Mouse (Mus musculus) G1E (cell line): ENCODE data around the gene Sema4a. TPM values are rescaled to one million over a fixed set of nuclear protein-coding genes. Genes with fewer than 3 reads are reported as not detected.

Experiments used
- ATAC-seq: 2 replicates; pipeline ENCODE4 v1.8.0; 2016; ENCODE audit warnings: mild to moderate bottlenecking; ENCODE audit not compliant: insufficient number of reproducible peaks, poor library complexity, low FRiP score, severe bottlenecking; ENCODE audit errors: extremely low read depth
- DNase-seq: peaks from one replicate; pipeline ENCODE4 v3.0.0; 2012; ENCODE audit warnings: low spot score
- H3K27me3 ChIP-seq: 2 replicates; pipeline ENCODE4 v1.6.1; 2012; ENCODE audit warnings: mild to moderate bottlenecking, low read length, inconsistent platforms; ENCODE audit not compliant: insufficient read depth
- H3K36me3 ChIP-seq: replicated peaks from 2 replicates; pipeline ENCODE3; 2012; ENCODE audit warnings: mild to moderate bottlenecking, inconsistent platforms
- H3K4me1 ChIP-seq: 2 replicates; pipeline ENCODE4 v1.6.1; 2012; ENCODE audit warnings: low read depth, low read length, inconsistent platforms, mixed read lengths; ENCODE audit not compliant: insufficient read depth
- H3K4me3 ChIP-seq: 2 replicates; pipeline ENCODE4 v1.5.1; 2012; ENCODE audit warnings: low read depth, mild to moderate bottlenecking, inconsistent platforms, low read length, moderate library complexity, mixed read lengths
- H3K9me3 ChIP-seq: replicated peaks from 2 replicates; pipeline ENCODE4 v1.6.1; 2012; ENCODE audit warnings: inconsistent platforms
- CTCF ChIP-seq: IDR thresholded peaks from 2 replicates; pipeline ENCODE4 v1.5.1; 2012; ENCODE audit warnings: low read depth, low read length, inconsistent platforms, mixed read lengths
- GATA1 ChIP-seq: IDR thresholded peaks from 2 replicates; pipeline ENCODE4 v1.6.1; 2012; ENCODE audit warnings: borderline replicate concordance, low read length, inconsistent platforms, mixed read lengths
- GATA2 ChIP-seq: IDR thresholded peaks from 2 replicates; pipeline ENCODE4 v1.6.1; 2012; ENCODE audit warnings: low read depth, low read length, inconsistent platforms, borderline replicate concordance
- POLR2AphosphoS5 ChIP-seq: IDR thresholded peaks from 2 replicates; pipeline ENCODE4 v1.6.1; 2012; ENCODE audit warnings: low read depth, low read length, inconsistent platforms; ENCODE audit not compliant: insufficient replicate concordance
- TAL1 ChIP-seq: conservative IDR thresholded peaks from 2 replicates; pipeline ENCODE4 v1.6.1; 2012; ENCODE audit warnings: low read depth, low read length, inconsistent platforms, mixed read lengths
- polyA plus RNA-seq: library from polyadenylated mRNA; stranded (reverse); fragments of >175 nt; gene quantifications from 2 replicates; pipeline ENCODE4 v1.2.3, GENCODE M21; 2012
- total RNA-seq, 2 experiments: library from RNA; stranded (forward) in 1 of 2; stranded (reverse) in 1 of 2; fragments of 200-1000 nt in 1 of 2; fragments of >200 nt in 1 of 2; fragmentation: Nextera tagmentation in 1 of 2; gene quantifications; 2 replicates each; pipeline ENCODE4 v1.2.3; 2014 to 2017

Gene Sema4a
- total and polyA plus RNA-seq, 3 experiments = 0.66 to 1.3 (median 1.1) TPM

GRCm38 (mm10) chr3:88403522-88404230, 57.3 kb downstream of the Sema4a start:
- TF ChIP-seq CTCF (no peak), TAL1 (no peak), POLR2AphosphoS5 (no peak), GATA1 (no peak), GATA2 (no peak)
- ATAC-seq (no peak), DNase-seq (no peak)
- Histone ChIP-seq H3K4me1 (peaks cover 42% of the 10 kb centered on the region), H3K9me3 (0 out of 2 replicates have a peak, but pooled peaks cover 2% of the 10 kb centered on the region), H3K27me3 (no peaks in the 10 kb centered on the region), H3K4me3 (no peak overlapping the region), H3K36me3 (peaks cover 90% of the 10 kb centered on the region)

- ATAC-seq (no peak), DNase-seq (no peak)
- TF ChIP-seq GATA1 (no peak), GATA2 (no peak), TAL1 (no peak), CTCF (no peak)
- H3K9me3 ChIP-seq = 0 out of 2 replicates have a peak, but pooled peaks cover 2% of the 10 kb centered on the region
- H3K27me3 ChIP-seq = no peaks in the 10 kb centered on the region; the same call in 1 of the 2 replicates
- peaks cover 17% of the 10 kb centered on the region; the same call in 1 of the 2 replicates for H3K4me1 ChIP-seq
- peaks cover 93% of the 10 kb centered on the region for H3K36me3 ChIP-seq
- H3K4me3 ChIP-seq = no peak overlapping the region
Observed at GRCm38 (mm10) chr3:88398666-88399065, 62.3 kb downstream of the Sema4a start.

GRCm38 (mm10) chr3:88395742-88396141, 65.2 kb downstream of the Sema4a start:
- peaks cover 96% of the 10 kb centered on the region for H3K36me3 ChIP-seq
- H3K27me3 ChIP-seq = no peaks in the 10 kb centered on the region; the same call in 1 of the 2 replicates
- no peak overlapping the region for H3K4me3 ChIP-seq
- peaks cover 14% of the 10 kb centered on the region for H3K9me3 ChIP-seq
- 0 out of 2 replicates have a peak, but pooled peaks cover 5% of the 10 kb centered on the region for H3K4me1 ChIP-seq
- ATAC-seq (no peak), DNase-seq (no peak)
- TF ChIP-seq GATA1 (no peak), POLR2AphosphoS5 (no peak), CTCF (no peak), GATA2 (no peak), TAL1 (no peak)

- no peak for ATAC-seq
- Histone ChIP-seq H3K9me3 (peaks cover 17% of the 10 kb centered on the region), H3K27me3 (no peaks in the 10 kb centered on the region; the same call in 1 of the 2 replicates), H3K4me1 (0 out of 2 replicates have a peak, but pooled peaks cover 5% of the 10 kb centered on the region), H3K4me3 (no peak overlapping the region), H3K36me3 (peaks cover 96% of the 10 kb centered on the region)
- no peak for TF ChIP-seq TAL1
- no peak for TF ChIP-seq GATA1
- no peak for TF ChIP-seq GATA2
- TF ChIP-seq POLR2AphosphoS5 = no peak
- no peak for TF ChIP-seq CTCF
- DNase-seq = no peak
Observed at GRCm38 (mm10) chr3:88395288-88395687, 65.7 kb downstream of the Sema4a start.

GRCm38 (mm10) chr3:88393776-88394375, 67.1 kb downstream of the Sema4a start:
- Histone ChIP-seq H3K4me3 (no peak overlapping the region), H3K4me1 (0 out of 2 replicates have a peak, but pooled peaks cover 2% of the 10 kb centered on the region), H3K9me3 (peaks cover 21% of the 10 kb centered on the region), H3K36me3 (peaks cover 90% of the 10 kb centered on the region), H3K27me3 (no peaks in the 10 kb centered on the region; the same call in 1 of the 2 replicates)
- DNase-seq (no peak), ATAC-seq (no peak)
- TF ChIP-seq GATA2 (no peak), TAL1 (no peak), POLR2AphosphoS5 (no peak), GATA1 (no peak), CTCF (no peak)

Other genes starting within 250 kb of the Sema4a start
Only the 20 nearest of the 22 such genes appear.
- gene Gm38392, start 174.0 kb downstream of the Sema4a start, total RNA-seq (2014; fragmentation: Nextera tagmentation) = not detected in 2 replicates
- gene Gm38392, start 174.0 kb downstream of the Sema4a start, total RNA-seq (2017) = not detected in 2 replicates
- gene Gm38392, start 174.0 kb downstream of the Sema4a start, polyA plus RNA-seq = not detected in 2 replicates
- gene Tsacc, start 164.2 kb downstream of the Sema4a start, total RNA-seq (2014; fragmentation: Nextera tagmentation) = 11.5 and 17.6 TPM in 2 replicates
- 6.3 and 13.9 TPM in 2 replicates for gene Tsacc, start 164.2 kb downstream of the Sema4a start, total RNA-seq (2017)
- gene Tsacc, start 164.2 kb downstream of the Sema4a start, polyA plus RNA-seq = 0.74 and 1.1 TPM in 2 replicates
- 213 and 234 TPM in 2 replicates for gene Cct3, start 164.1 kb downstream of the Sema4a start, total RNA-seq (2014; fragmentation: Nextera tagmentation)
- 292 and 314 TPM in 2 replicates for gene Cct3, start 164.1 kb downstream of the Sema4a start, total RNA-seq (2017)
- 27.9 and 28.7 TPM in 2 replicates for gene Cct3, start 164.1 kb downstream of the Sema4a start, polyA plus RNA-seq
- gene Glmp, start 136.2 kb downstream of the Sema4a start, total RNA-seq (2014; fragmentation: Nextera tagmentation) = 119 and 123 TPM in 2 replicates
- gene Glmp, start 136.2 kb downstream of the Sema4a start, total RNA-seq (2017) = 65.7 and 89.1 TPM in 2 replicates
- gene Glmp, start 136.2 kb downstream of the Sema4a start, polyA plus RNA-seq = 31.4 and 67.5 TPM in 2 replicates
- 3.8 and 8.1 TPM in 2 replicates for gene Tmem79, start 125.0 kb downstream of the Sema4a start, total RNA-seq (2014; fragmentation: Nextera tagmentation)
- gene Tmem79, start 125.0 kb downstream of the Sema4a start, total RNA-seq (2017) = 1.1 and 1.6 TPM in 2 replicates
- 1.3 and 2.7 TPM in 2 replicates for gene Tmem79, start 125.0 kb downstream of the Sema4a start, polyA plus RNA-seq
- gene Smg5, start 124.9 kb downstream of the Sema4a start, total RNA-seq (2014; fragmentation: Nextera tagmentation) = 47.5 and 59.3 TPM in 2 replicates
- gene Smg5, start 124.9 kb downstream of the Sema4a start, total RNA-seq (2017) = 53.9 and 57.6 TPM in 2 replicates
- gene Smg5, start 124.9 kb downstream of the Sema4a start, polyA plus RNA-seq = 56.8 and 78.5 TPM in 2 replicates
- gene Paqr6, start 96.6 kb downstream of the Sema4a start, total RNA-seq (2014; fragmentation: Nextera tagmentation) = not detected in 2 replicates
- 0.12 and 0.38 TPM in 2 replicates for gene Paqr6, start 96.6 kb downstream of the Sema4a start, total RNA-seq (2017)
- gene Paqr6, start 96.6 kb downstream of the Sema4a start, polyA plus RNA-seq = not detected in 2 replicates
- gene Bglap3, start 88.4 kb downstream of the Sema4a start, total RNA-seq (2014; fragmentation: Nextera tagmentation) = not detected in 2 replicates
- gene Bglap3, start 88.4 kb downstream of the Sema4a start, total RNA-seq (2017) = 0.16 and 0.17 TPM in 2 replicates
- gene Bglap3, start 88.4 kb downstream of the Sema4a start, polyA plus RNA-seq = not detected in 2 replicates
- not detected in 2 replicates for gene Bglap2, start 82.5 kb downstream of the Sema4a start, total RNA-seq (2014; fragmentation: Nextera tagmentation)
- not detected in 2 replicates for gene Bglap2, start 82.5 kb downstream of the Sema4a start, total RNA-seq (2017)
- not detected in 2 replicates for gene Bglap2, start 82.5 kb downstream of the Sema4a start, polyA plus RNA-seq
- gene Bglap, start 76.7 kb downstream of the Sema4a start, total RNA-seq (2014; fragmentation: Nextera tagmentation) = not detected in 2 replicates
- not detected in 2 replicates for gene Bglap, start 76.7 kb downstream of the Sema4a start, total RNA-seq (2017)
- gene Bglap, start 76.7 kb downstream of the Sema4a start, polyA plus RNA-seq = not detected in 2 replicates
- gene Pmf1, start 50.9 kb downstream of the Sema4a start, total RNA-seq (2014; fragmentation: Nextera tagmentation) = 273 and 301 TPM in 2 replicates
- gene Pmf1, start 50.9 kb downstream of the Sema4a start, total RNA-seq (2017) = 110 and 117 TPM in 2 replicates
- gene Pmf1, start 50.9 kb downstream of the Sema4a start, polyA plus RNA-seq = 254 and 283 TPM in 2 replicates
- 62.0 and 62.3 TPM in 2 replicates for gene Slc25a44, start 36.0 kb downstream of the Sema4a start, total RNA-seq (2014; fragmentation: Nextera tagmentation)
- 50.3 and 50.9 TPM in 2 replicates for gene Slc25a44, start 36.0 kb downstream of the Sema4a start, total RNA-seq (2017)
- gene Slc25a44, start 36.0 kb downstream of the Sema4a start, polyA plus RNA-seq = 17.4 and 23.0 TPM in 2 replicates
- 69.3 and 72.1 TPM in 2 replicates for gene Lmna, start 48.8 kb upstream of the Sema4a start, total RNA-seq (2014; fragmentation: Nextera tagmentation)
- 96.4 and 98.2 TPM in 2 replicates for gene Lmna, start 48.8 kb upstream of the Sema4a start, total RNA-seq (2017)
- gene Lmna, start 48.8 kb upstream of the Sema4a start, polyA plus RNA-seq = 336 and 381 TPM in 2 replicates
- 6.2 and 8.2 TPM in 2 replicates for gene Mex3a, start 71.2 kb upstream of the Sema4a start, total RNA-seq (2014; fragmentation: Nextera tagmentation)
- 1.7 and 2.0 TPM in 2 replicates for gene Mex3a, start 71.2 kb upstream of the Sema4a start, total RNA-seq (2017)
- gene Mex3a, start 71.2 kb upstream of the Sema4a start, polyA plus RNA-seq = 9.0 and 9.6 TPM in 2 replicates
- gene Rab25, start 87.1 kb upstream of the Sema4a start, total RNA-seq (2014; fragmentation: Nextera tagmentation) = 1.6 and 4.5 TPM in 2 replicates
- gene Rab25, start 87.1 kb upstream of the Sema4a start, total RNA-seq (2017) = 0.35 TPM in 1 of 2 replicates, not detected in the other
- 0.67 and 0.88 TPM in 2 replicates for gene Rab25, start 87.1 kb upstream of the Sema4a start, polyA plus RNA-seq
- gene Lamtor2, start 91.9 kb upstream of the Sema4a start, total RNA-seq (2014; fragmentation: Nextera tagmentation) = 44.7 and 64.5 TPM in 2 replicates
- 97.5 and 98.0 TPM in 2 replicates for gene Lamtor2, start 91.9 kb upstream of the Sema4a start, total RNA-seq (2017)
- 96.1 and 182 TPM in 2 replicates for gene Lamtor2, start 91.9 kb upstream of the Sema4a start, polyA plus RNA-seq
- 63.4 and 67.4 TPM in 2 replicates for gene Ubqln4, start 92.6 kb upstream of the Sema4a start, total RNA-seq (2014; fragmentation: Nextera tagmentation)
- gene Ubqln4, start 92.6 kb upstream of the Sema4a start, total RNA-seq (2017) = 39.6 and 40.6 TPM in 2 replicates
- gene Ubqln4, start 92.6 kb upstream of the Sema4a start, polyA plus RNA-seq = 73.7 and 81.2 TPM in 2 replicates
- gene Ssr2, start 114.7 kb upstream of the Sema4a start, total RNA-seq (2014; fragmentation: Nextera tagmentation) = 269 and 289 TPM in 2 replicates
- 132 and 134 TPM in 2 replicates for gene Ssr2, start 114.7 kb upstream of the Sema4a start, total RNA-seq (2017)
- gene Ssr2, start 114.7 kb upstream of the Sema4a start, polyA plus RNA-seq = 123 and 280 TPM in 2 replicates
- 170 and 181 TPM in 2 replicates for gene Arhgef2, start 144.8 kb upstream of the Sema4a start, total RNA-seq (2014; fragmentation: Nextera tagmentation)
- gene Arhgef2, start 144.8 kb upstream of the Sema4a start, total RNA-seq (2017) = 64.2 and 66.2 TPM in 2 replicates
- 277 and 291 TPM in 2 replicates for gene Arhgef2, start 144.8 kb upstream of the Sema4a start, polyA plus RNA-seq
- gene Rxfp4, start 192.0 kb upstream of the Sema4a start, total RNA-seq (2014; fragmentation: Nextera tagmentation) = not detected in 2 replicates
- gene Rxfp4, start 192.0 kb upstream of the Sema4a start, total RNA-seq (2017) = 0.12 TPM in 1 of 2 replicates, not detected in the other
- not detected in 2 replicates for gene Rxfp4, start 192.0 kb upstream of the Sema4a start, polyA plus RNA-seq